Mouse (Mus musculus) lung, postnatal 36 days (tissue): Measurements from ENCODE around the gene Mcf2l.

ENCODE experiments used
- DNase-seq: peaks from one replicate; pipeline ENCODE4 v3.0.0; 2022; ENCODE audit warnings: mixed read lengths

The Mcf2l gene

DNA sequence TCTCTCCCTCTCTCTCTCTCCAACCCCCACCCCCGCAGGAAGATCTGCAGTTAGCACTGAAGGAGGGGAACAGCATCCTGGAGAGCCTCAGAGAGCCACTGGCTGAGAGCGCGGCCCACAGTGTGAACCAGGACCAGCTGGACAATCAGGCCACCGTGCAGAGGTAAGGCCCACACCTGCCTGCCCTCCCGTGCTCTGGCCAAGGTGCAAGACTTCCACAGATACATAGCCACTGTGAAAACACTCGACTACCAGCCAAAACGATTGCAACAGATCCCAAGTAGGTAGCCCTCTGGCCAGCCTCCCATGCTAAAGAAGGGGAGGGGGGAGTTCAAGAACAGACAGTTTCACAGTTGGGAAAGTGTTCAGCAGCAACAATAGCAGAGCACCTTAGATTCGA lies 124.7 kb downstream of the Mcf2l start:
- DNase-seq = peak; percentile 52

DNA sequence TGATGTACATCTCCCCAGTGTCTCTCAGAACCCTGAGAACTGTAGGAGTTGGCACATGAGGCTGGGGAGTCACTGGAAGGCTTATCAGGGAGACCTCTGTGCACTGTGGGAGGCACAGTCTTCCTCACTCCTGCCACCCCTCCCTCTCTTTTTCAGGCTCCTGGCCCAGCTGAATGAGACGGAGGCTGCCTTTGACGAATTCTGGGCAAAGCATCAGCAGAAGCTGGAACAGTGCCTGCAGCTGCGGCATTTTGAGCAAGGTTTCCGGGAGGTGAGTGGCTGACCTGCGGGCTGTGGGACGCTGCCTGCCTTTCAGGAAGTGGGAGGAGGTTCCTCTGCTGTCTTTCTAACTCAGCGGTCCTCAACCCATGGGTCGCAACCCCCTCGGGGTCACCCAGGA lies 126.2 kb downstream of the Mcf2l start:
- no peak for DNase-seq

DNA sequence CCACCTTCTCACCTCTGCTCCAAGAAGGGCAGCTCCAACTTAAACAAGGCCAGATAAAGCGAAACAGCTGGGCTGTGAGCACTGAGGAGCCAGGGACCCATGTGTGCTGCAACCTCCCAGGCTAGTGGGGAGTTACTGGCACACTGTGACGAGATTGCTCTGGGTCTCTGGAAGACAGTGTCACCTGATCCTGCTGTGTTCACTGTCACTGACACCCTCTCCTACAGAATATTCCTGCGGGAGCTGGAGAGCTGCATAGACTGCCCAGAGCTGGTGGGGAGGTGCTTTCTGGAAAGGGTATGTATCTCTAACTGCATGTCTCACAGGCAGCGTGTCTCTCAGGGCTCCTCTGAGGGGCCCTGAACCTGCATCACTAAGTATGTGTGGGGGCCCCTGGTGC lies 133.9 kb downstream of the Mcf2l start:
- no peak for DNase-seq

DNA sequence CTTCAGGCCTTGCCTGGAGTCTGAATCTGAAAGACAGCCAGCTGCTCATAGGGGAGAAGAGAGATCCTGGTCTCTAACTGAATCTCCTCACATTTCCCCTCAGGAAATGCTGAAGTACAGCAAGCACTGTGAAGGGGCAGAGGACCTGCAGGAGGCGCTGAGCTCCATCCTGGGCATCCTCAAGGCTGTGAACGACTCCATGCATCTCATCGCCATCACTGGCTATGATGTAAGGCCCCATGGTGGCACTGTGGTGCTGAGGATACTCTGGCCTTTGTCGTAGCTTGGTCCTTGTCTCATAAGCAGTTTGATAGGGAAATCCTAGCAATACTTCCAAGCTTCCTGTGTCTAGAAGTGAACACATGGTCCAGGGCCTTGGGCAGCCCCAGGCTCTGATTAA lies 136.7 kb downstream of the Mcf2l start:
- peak; percentile 63 for DNase-seq

DNA sequence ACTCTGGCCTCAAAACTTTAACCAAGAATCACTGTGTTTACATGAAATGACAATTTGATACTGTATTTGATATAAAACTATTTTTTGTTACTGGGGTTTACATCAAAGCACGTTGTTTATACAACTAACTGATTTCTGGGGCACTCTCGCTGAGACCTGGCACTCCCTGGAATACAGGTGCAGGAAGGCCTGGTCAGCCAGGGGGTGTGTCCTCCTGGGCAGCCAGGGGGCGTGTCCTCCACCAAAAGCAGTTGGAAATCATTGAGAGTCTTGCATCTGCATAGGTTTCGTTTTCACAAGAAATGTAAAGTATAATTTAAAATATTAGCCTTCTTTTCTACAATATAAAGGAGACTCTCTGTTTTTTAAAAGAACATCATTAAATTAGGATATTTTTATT lies 146.0 kb downstream of the Mcf2l start:
- DNase-seq = peak; percentile 67

DNA sequence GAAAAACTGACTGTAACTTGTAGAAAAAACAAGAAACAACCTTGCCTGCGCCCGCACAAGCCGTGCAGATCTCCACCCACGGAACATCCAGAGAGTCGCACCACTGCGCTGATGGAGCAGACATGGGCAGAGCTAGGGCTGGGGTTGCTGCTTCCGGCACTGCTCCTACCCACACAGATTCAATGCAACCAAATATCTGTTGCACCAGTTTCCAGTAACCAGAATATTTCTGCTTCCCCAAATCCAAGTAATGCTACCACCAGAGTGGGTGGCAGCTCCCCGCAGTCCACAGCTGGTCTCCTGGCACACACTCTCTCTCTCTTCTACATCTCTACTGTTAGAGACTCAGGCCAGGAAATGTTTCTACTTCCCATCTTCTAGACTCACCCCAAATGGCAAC lies 148.2 kb downstream of the Mcf2l start:
- peak; percentile 28 for DNase-seq

DNA sequence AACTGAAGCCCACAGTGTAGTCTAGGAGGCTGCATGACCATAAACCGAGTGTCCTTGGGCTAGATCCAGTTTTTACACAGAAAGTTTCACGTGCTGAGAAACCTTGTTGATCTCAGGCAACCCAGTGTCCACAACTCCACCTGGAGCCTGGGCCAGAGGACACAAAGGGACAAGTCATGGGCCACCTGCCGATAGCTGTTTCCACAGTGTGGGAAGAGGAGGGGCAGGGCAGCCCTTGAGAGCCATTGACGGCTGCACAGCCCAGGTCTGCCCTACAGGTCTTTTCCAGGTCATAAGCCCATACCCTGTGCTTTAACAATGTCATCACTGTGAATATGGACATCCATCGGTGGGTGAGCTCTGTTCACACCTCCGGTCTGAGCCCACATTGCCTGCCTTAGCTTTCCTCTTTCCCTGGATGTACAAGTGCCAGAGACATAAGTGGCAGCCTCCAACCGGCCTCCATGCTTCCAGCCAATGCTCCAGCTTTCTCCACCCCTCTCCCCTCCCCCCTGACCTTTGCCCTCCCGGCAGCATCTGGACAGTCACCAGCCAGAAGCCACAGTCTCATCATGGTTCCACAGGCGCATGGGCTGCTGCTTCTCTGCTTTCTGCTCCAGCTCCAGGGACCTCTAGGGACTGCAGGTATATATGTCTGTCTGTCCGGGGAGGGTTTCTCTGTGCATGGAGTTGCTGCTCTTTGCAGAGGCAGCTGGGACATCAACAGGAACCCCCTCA lies 152.1 kb downstream of the Mcf2l start, which contains the start of gene F7:
Gene F7 (plus strand): TSS at position 548 of the 738 bp plus-strand sequence.
- DNase-seq = peak; percentile 66

DNA sequence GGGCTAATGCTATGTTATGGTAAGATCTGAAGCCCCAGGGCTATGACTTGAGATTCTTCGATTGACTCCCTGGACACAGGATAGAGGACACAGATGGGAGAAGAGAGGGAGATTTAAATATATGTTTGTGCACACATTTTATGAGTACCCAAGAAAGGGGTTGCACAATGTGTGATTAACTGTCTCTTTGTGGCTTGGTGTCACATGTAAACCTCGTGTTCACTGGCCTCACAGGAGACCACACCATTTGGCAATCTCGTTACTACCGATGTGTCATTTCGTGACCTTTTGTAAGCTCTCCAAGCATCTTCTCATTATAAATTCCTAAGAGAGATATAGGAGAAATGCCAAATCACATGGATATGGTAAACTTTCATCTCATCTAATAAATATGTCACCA lies 154.0 kb downstream of the Mcf2l start:
- peak; percentile 58 for DNase-seq

DNA sequence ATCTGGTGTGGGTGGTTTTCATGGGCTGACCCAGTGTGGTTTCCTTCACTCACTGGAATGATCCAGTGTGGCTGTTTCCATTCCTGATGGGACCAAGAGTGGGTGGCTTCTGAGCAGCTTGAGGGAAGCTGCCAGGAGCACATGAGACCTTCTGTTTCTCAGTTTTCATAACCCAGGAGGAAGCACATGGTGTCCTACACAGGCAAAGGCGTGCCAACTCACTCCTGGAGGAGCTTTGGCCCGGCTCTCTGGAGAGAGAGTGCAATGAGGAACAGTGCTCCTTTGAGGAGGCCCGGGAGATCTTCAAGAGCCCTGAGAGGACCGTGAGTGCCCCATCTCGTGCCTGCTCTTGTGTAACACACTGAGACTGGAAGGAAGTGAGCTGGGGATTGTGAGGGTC lies 154.9 kb downstream of the Mcf2l start:
- peak; percentile 90 for DNase-seq

DNA sequence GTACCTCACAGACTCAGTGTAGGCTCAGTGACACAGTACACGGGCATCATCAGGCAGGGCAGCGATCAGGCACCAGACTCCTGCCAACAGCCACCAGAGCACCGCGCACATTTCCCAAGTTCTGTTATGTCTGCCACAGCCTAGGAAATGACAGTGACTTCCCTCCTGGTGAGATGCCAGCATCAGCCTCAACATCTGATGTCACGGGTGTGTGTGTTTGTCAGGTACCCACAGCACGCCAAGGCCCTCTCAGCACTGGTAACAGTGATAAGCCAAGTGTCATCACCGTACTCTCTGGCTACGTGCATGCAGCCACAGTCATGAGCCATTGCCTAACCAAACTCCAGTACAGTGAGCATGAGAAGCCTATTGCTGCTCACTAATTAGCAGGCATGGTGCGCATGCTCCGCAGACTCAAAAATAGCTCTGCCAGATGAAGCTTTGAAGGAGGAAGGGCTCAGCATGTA lies 162.8 kb downstream of the Mcf2l start:
- DNase-seq = peak; percentile 36

DNA sequence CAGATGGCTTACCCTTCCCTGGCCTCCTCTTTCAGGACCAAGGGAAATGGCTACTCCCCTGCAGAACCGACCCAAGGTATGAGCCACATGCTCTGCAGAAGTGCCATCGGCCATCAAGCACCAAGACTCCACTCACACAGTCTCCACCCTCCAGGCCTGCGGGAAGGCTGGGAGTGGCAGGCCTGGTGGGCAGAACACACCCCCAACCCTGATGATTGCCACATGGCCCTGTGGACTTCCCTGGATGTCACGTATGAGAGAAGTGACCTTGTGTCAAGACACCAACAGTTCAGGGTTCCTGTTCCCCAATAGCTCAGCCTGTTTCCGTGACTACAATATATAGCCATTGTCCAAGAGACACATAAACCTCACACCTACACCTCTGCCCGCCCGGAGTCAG lies 163.4 kb downstream of the Mcf2l start, which contains the start of gene F10:
Gene F10 (plus strand): TSS at position 294 of the 400 bp plus-strand sequence.
- DNase-seq = peak; percentile 70

DNA sequence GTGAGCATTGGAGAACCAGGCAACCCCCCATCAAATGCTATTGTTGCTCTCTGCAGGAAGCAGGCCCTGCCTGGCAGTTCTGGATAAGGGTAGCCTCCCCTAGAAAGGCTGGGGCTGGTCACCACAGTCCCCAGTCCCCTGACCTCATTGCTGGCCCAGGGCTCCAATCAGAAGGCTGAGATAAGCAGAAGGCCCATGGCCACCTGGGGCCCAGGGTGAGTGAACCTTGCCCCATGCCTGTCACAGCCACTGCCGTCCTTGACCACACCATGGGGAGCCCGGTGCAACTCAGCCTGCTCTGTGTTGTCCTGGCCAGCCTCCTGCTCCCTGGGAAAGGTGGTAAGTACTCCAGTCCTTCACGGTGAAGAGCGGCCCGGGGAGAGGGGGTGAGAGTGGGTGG lies 164.0 kb downstream of the Mcf2l start:
- DNase-seq = no peak

DNA sequence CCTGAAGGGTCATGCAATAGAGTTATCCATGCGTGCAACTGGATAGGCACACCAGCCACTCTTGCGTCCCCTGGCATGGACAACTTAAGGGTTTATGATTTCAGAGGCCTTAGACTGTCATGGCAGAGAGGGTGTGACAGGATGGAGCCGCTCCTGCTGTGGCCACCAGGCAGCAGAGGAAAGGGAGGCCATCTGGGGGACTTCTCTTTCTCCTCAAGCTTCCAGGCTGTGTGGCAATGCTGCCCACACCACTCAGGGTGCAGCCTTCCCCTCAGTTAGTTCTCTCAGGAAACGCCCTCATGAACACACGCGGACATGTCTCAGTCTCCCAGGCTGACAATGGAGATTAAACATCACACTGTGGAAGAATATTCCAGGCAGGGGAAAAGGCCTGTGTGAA lies 165.4 kb downstream of the Mcf2l start:
- peak; percentile 47 for DNase-seq

DNA sequence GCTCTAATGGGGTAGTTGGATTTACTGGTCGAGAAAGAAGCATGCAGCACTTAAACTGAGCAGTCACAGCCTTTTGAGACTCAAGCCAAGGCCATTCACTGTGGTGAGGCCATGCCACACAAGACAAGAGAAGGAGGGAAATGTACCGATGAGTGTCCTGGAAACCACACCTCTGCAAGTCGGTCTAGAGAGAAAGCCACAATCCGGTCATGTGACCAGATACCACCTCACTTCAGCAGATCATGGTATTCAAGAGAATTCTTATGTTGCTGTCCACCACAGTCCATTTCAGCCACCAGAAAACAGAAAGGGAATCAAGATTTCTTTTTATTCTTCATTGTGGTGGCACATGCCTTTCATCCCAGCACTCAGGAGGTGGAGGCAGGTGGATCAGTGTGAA lies 167.9 kb downstream of the Mcf2l start:
- no peak for DNase-seq

DNA sequence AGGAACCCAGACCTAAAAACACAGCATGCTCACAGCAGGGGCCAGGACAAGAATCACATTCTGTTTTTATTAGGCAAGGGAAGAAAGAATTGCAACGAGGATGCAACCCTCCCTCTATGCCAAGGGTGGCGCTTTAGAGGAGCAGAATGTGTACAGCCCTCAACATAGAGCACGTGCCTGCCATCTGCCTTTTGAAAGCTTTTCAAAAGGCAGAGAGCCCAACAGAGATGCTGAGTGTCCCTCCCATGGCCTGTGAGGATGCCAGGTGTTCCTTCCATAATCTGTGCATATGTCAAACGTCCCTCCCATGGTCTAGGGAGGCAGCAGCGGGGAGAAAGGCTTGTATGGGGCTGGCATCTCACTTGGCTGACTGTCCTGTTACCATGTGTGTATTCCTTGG lies 174.0 kb downstream of the Mcf2l start:
- DNase-seq = no peak

DNA sequence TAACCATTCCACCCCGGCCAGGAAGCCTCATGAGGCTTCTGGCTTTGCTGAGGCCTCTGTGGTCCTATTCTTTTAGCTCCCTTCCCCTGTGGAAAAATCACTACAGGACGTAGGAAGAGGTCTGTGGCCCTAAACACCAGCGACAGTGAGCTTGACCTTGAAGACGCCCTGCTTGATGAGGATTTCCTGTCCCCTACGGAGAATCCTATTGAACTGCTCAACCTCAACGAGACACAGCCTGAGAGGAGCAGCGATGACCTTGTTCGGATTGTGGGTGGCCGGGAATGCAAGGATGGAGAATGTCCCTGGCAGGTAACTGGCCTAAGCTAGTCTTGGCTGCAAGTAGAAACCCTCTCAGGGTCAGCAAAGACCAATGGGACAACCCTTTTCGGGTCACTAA lies 176.9 kb downstream of the Mcf2l start:
- no peak for DNase-seq

DNA sequence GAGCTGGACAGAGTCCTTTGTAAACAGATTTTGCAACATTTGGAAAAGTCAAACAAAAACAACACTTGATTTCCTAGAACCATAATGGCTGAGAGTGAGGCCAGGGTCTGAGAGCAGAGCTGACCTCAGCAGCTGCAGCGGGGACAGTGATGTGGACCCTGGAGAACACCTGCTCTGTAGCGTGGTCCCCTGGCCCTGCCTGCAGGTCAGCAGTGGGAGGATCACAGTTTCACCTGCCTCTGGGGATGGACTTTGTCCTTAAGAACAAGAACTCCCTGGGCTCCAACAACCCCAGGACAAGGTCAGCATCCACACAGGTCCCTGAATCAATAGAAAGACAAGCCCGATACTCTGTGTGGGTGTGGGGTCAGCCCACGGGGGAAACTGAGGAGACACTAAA lies 183.7 kb downstream of the Mcf2l start:
- peak; percentile 22 for DNase-seq

DNA sequence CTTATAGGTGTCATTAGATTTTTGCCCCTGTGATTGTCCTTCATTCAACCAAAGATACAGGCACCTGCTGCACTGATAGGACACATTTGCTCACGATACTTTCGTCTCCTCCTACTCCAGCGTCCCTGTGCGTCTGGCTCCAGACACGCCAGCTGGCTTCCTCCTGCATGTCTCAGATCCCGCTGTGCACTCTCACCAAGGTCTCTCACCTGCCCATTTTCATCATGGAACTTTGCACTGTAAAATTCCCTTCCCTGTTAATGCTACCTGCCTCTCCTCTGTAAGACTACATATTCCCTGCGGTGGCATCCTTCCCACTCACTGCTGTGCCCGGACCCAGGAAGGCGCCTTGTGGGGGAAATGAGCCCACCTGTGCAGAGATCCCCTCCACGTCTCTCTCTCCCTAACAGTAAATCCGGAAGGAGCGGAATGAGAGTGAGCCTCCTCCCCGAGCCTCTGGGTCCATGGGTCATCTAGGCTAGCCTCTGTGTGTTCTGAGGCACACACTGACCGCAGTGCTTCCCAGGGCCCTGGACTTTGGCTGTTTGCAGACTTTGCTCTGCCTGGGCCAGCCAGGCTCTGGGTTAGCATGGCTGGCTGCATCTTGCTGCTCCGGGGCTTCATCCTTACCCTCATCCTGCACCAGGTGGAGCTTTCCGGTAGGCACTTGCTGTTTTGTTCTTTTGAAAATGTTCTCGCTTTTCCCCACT lies 187.0 kb downstream of the Mcf2l start, which contains the start of gene Proz:
Gene Proz (plus strand): TSS at position 474 of the 710 bp plus-strand sequence.
- DNase-seq = no peak

DNA sequence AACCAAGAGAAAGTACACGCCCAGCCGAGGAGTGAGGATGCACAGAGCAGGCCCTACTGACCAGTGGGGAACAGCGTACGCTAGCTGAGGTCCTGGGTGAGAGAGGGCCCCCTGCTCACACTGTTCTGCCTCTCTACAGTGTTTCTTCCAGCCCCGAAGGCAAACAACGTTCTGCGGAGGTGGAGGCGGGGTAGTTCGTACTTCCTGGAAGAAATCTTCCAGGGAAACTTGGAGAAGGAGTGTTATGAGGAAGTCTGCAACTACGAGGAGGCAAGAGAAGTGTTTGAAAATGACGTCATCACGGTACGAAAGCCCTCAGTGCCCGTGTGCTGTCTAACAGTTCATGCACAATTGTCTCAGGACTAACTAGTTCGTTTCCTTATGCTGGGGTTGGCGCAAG lies 189.5 kb downstream of the Mcf2l start:
- DNase-seq = peak; percentile 67
